Mouse (Mus musculus): Measurements from ENCODE around the gene Smco3. TPM values are rescaled to one million over a fixed set of nuclear protein-coding genes. Genes with fewer than 3 reads are reported as not detected.

The Smco3 gene
- polyA plus RNA-seq, 1 experiment = not detected

- Histone ChIP-seq H3K9me3 (replicated peaks; ENCODE audit: control insufficient read depth, insufficient read depth, low read length, poor library complexity, severe bottlenecking) (no peaks in the 10 kb centered on the region), H3K9ac (ENCODE audit: low read depth, poor library complexity, severe bottlenecking) (no peak overlapping the region), H3K27ac (ENCODE audit: insufficient read depth, low read length) (no peak overlapping the region), H3K27me3 (ENCODE audit: control insufficient read depth, insufficient read depth, low read length, poor library complexity, severe bottlenecking) (no peaks in the 10 kb centered on the region), H3K4me3 (ENCODE audit: low read depth, low read length) (no peak overlapping the region), H3K4me1 (ENCODE audit: control insufficient read depth, insufficient read depth, low read length) (no peaks in the 10 kb centered on the region), H3K36me3 (ENCODE audit: control insufficient read depth, insufficient read depth, low read length, poor library complexity, severe bottlenecking) (no peaks in the 10 kb centered on the region)
- TF ChIP-seq POLR2A (IDR thresholded peaks at IDR 0.05; ENCODE audit: insufficient read depth, low read length) (no peak), CTCF (IDR thresholded peaks at IDR 0.05; ENCODE audit: low read depth, low read length) (no peak), EP300 (IDR thresholded peaks at IDR 0.05; ENCODE audit: insufficient read depth, low read depth, low read length) (no peak)
Observed at GRCm38 (mm10) chr6:136845706-136846480, 10.6 kb upstream of the Smco3 start.

GRCm38 (mm10) chr6:136844903-136845302 is 9.7 kb upstream of the Smco3 start:
- H3K9ac ChIP-seq (ENCODE audit: low read depth, poor library complexity, severe bottlenecking) = no peak overlapping the region
- no peaks in the 10 kb centered on the region for H3K9me3 ChIP-seq (replicated peaks; ENCODE audit: control insufficient read depth, insufficient read depth, low read length, poor library complexity, severe bottlenecking)
- no peaks in the 10 kb centered on the region for H3K4me1 ChIP-seq (ENCODE audit: control insufficient read depth, insufficient read depth, low read length)
- H3K27ac ChIP-seq (ENCODE audit: insufficient read depth, low read length) = no peak overlapping the region
- H3K36me3 ChIP-seq (ENCODE audit: control insufficient read depth, insufficient read depth, low read length, poor library complexity, severe bottlenecking) = no peaks in the 10 kb centered on the region
- H3K27me3 ChIP-seq (ENCODE audit: control insufficient read depth, insufficient read depth, low read length, poor library complexity, severe bottlenecking) = no peaks in the 10 kb centered on the region
- no peak overlapping the region for H3K4me3 ChIP-seq (ENCODE audit: low read depth, low read length)
- TF ChIP-seq POLR2A (IDR thresholded peaks at IDR 0.05; ENCODE audit: insufficient read depth, low read length) (no peak), EP300 (IDR thresholded peaks at IDR 0.05; ENCODE audit: insufficient read depth, low read depth, low read length) (no peak), CTCF (IDR thresholded peaks at IDR 0.05; ENCODE audit: low read depth, low read length) (no peak)

- Histone ChIP-seq H3K27ac (ENCODE audit: insufficient read depth, low read length) (no peak overlapping the region), H3K4me1 (ENCODE audit: control insufficient read depth, insufficient read depth, low read length) (no peaks in the 10 kb centered on the region), H3K27me3 (ENCODE audit: control insufficient read depth, insufficient read depth, low read length, poor library complexity, severe bottlenecking) (no peaks in the 10 kb centered on the region), H3K9me3 (replicated peaks; ENCODE audit: control insufficient read depth, insufficient read depth, low read length, poor library complexity, severe bottlenecking) (no peaks in the 10 kb centered on the region), H3K36me3 (ENCODE audit: control insufficient read depth, insufficient read depth, low read length, poor library complexity, severe bottlenecking) (no peaks in the 10 kb centered on the region), H3K9ac (ENCODE audit: low read depth, poor library complexity, severe bottlenecking) (no peak overlapping the region), H3K4me3 (ENCODE audit: low read depth, low read length) (no peak overlapping the region)
- no peak for TF ChIP-seq CTCF (IDR thresholded peaks at IDR 0.05; ENCODE audit: low read depth, low read length)
- no peak for TF ChIP-seq POLR2A (IDR thresholded peaks at IDR 0.05; ENCODE audit: insufficient read depth, low read length)
- no peak for TF ChIP-seq EP300 (IDR thresholded peaks at IDR 0.05; ENCODE audit: insufficient read depth, low read depth, low read length)
Observed at GRCm38 (mm10) chr6:136837323-136837722, 2.1 kb upstream of the Smco3 start.

GRCm38 (mm10) chr6:136831712-136832111 is 3.5 kb downstream of the Smco3 start:
- Histone ChIP-seq H3K27me3 (ENCODE audit: control insufficient read depth, insufficient read depth, low read length, poor library complexity, severe bottlenecking) (no peaks in the 10 kb centered on the region), H3K9ac (ENCODE audit: low read depth, poor library complexity, severe bottlenecking) (no peak overlapping the region), H3K36me3 (ENCODE audit: control insufficient read depth, insufficient read depth, low read length, poor library complexity, severe bottlenecking) (no peaks in the 10 kb centered on the region), H3K9me3 (replicated peaks; ENCODE audit: control insufficient read depth, insufficient read depth, low read length, poor library complexity, severe bottlenecking) (no peaks in the 10 kb centered on the region), H3K27ac (ENCODE audit: insufficient read depth, low read length) (no peak overlapping the region), H3K4me3 (ENCODE audit: low read depth, low read length) (no peak overlapping the region), H3K4me1 (ENCODE audit: control insufficient read depth, insufficient read depth, low read length) (no peaks in the 10 kb centered on the region)
- TF ChIP-seq POLR2A (IDR thresholded peaks at IDR 0.05; ENCODE audit: insufficient read depth, low read length) = no peak
- TF ChIP-seq EP300 (IDR thresholded peaks at IDR 0.05; ENCODE audit: insufficient read depth, low read depth, low read length) = no peak
- no peak for TF ChIP-seq CTCF (IDR thresholded peaks at IDR 0.05; ENCODE audit: low read depth, low read length)

- Histone ChIP-seq H3K9ac (ENCODE audit: low read depth, poor library complexity, severe bottlenecking) (peak overlapping the region; percentile 78), H3K27me3 (ENCODE audit: control insufficient read depth, insufficient read depth, low read length, poor library complexity, severe bottlenecking) (no peaks in the 10 kb centered on the region), H3K9me3 (replicated peaks; ENCODE audit: control insufficient read depth, insufficient read depth, low read length, poor library complexity, severe bottlenecking) (no peaks in the 10 kb centered on the region), H3K36me3 (ENCODE audit: control insufficient read depth, insufficient read depth, low read length, poor library complexity, severe bottlenecking) (peaks cover 21% of the 10 kb centered on the region), H3K27ac (ENCODE audit: insufficient read depth, low read length) (no peak overlapping the region), H3K4me1 (ENCODE audit: control insufficient read depth, insufficient read depth, low read length) (no peaks in the 10 kb centered on the region), H3K4me3 (ENCODE audit: low read depth, low read length) (peak overlapping the region; percentile 65)
- TF ChIP-seq EP300 (IDR thresholded peaks at IDR 0.05; ENCODE audit: insufficient read depth, low read depth, low read length) (no peak), CTCF (IDR thresholded peaks at IDR 0.05; ENCODE audit: low read depth, low read length) (no peak), POLR2A (IDR thresholded peaks at IDR 0.05; ENCODE audit: insufficient read depth, low read length) (no peak)
Observed at GRCm38 (mm10) chr6:136828681-136829080, 6.6 kb downstream of the Smco3 start.

GRCm38 (mm10) chr6:136827881-136828561 is 7.2 kb downstream of the Smco3 start, which contains the start of gene Wbp11:
Gene Wbp11 (minus strand): TSS chr6:136828233.
- H3K9me3 ChIP-seq (replicated peaks; ENCODE audit: control insufficient read depth, insufficient read depth, low read length, poor library complexity, severe bottlenecking) = no peaks in the 10 kb centered on the region
- H3K36me3 ChIP-seq (ENCODE audit: control insufficient read depth, insufficient read depth, low read length, poor library complexity, severe bottlenecking) = peaks cover 23% of the 10 kb centered on the region
- peak within 1 kb of the TSS; percentile 99 for H3K4me3 ChIP-seq (ENCODE audit: low read depth, low read length)
- H3K27ac ChIP-seq (ENCODE audit: insufficient read depth, low read length) = peak within 1 kb of the TSS; percentile 51; the same call in 1 of the 2 replicates
- no peaks in the 10 kb centered on the region for H3K27me3 ChIP-seq (ENCODE audit: control insufficient read depth, insufficient read depth, low read length, poor library complexity, severe bottlenecking)
- H3K4me1 ChIP-seq (ENCODE audit: control insufficient read depth, insufficient read depth, low read length) = no peaks in the 10 kb centered on the region
- TF ChIP-seq POLR2A (IDR thresholded peaks at IDR 0.05; ENCODE audit: insufficient read depth, low read length) (peak; percentile 89), CTCF (IDR thresholded peaks at IDR 0.05; ENCODE audit: low read depth, low read length) (no peak)
- peak within 1 kb of the TSS; percentile 98 for H3K9ac ChIP-seq (ENCODE audit: low read depth, poor library complexity, severe bottlenecking)
